Mouse (Mus musculus) layer of hippocampus, adult 2 months (tissue): ENCODE results near the gene Olfr994. TPM values are rescaled to one million over a fixed set of nuclear protein-coding genes. Genes with fewer than 3 reads are reported as not detected.

Source experiments
- DNase-seq, 2 experiments: peaks; one replicate each; pipeline ENCODE4 v3.0.0; 2022; ENCODE audit warnings: low spot score in 2 of 2
- H3K27ac ChIP-seq: fragments of 200-600 bp; 2 replicates; pipeline ENCODE4 v1.8.1; 2022
- H3K4me3 ChIP-seq: fragments of 200-600 bp; 2 replicates; pipeline ENCODE4 v1.8.1; 2022; ENCODE audit warnings: mild to moderate bottlenecking
- CTCF ChIP-seq: fragments of 200-600 bp; conservative IDR thresholded peaks from 2 replicates; pipeline ENCODE4 v1.8.1; 2022; ENCODE audit warnings: antibody characterized with exemption, mild to moderate bottlenecking, moderate library complexity
- long read RNA-seq, 2 experiments: library from polyadenylated mRNA; stranded (forward); transcript quantifications; one replicate each; pipeline ENCODE4 v2.0.0; 2021; ENCODE audit warnings: borderline mapping rate in 2 of 2
- total RNA-seq, 2 experiments: library from RNA; stranded (reverse); gene quantifications; 2 replicates each; pipeline ENCODE4 v1.2.3; 2021

Gene Olfr994
- total RNA-seq: not detected
- long read RNA-seq, experiment 1: 0 reads
- long read RNA-seq, experiment 2: 0 reads

DNA sequence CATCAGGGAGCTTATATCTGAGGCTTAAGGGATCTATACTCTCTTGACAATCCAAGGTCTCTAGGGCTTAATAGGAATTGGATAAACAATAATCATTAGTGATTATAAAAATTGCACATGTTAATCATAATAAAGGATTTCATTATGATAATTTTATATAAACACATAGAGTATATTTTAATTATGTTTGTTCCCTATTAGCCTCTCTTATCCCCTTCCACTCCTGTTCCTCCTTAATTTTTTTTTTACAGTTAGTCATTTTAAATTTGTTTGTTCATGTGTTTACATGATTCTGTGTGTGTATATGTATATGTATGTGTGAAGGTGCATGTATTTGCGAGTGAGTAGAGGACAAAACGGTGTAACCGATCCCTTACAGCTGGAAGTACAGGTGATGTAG is at the start of gene Olfr994:
Olfr994 (minus strand) TSS at position 101 of the 400 bp plus-strand sequence.
- no peak for TF ChIP-seq CTCF
- H3K27ac ChIP-seq: no peak within 1 kb of the TSS
- DNase-seq: no peak
- no peak within 1 kb of the TSS for H3K4me3 ChIP-seq

DNA sequence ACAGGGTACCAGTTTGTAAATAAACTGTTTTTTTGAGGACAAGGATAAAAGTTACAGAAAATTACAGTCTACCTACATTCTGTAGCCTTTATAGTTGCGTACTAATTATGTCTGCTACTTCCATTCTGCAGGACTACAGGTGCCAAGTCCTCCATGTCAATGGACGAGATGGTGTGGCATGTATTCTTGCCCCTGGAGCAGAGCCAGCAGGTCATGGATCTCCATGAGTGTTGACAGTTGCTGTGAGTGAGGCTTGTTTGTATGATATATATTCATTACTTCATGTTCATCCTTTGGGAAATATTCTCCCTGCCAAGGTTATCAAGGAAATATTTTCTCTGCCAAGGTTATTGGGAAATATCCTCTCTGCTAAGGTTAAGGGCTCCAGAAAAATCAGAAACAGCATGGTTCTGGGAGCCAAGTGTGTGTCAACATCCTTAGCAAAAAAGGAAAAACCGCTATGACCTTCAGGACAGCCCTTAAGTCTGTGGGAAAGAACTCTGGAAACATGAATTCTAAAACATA is 30.6 kb upstream of the Olfr994 start:
- TF ChIP-seq CTCF: no peak
- H3K27ac ChIP-seq: no peak overlapping the region
- DNase-seq: no peak
- no peak overlapping the region for H3K4me3 ChIP-seq

DNA sequence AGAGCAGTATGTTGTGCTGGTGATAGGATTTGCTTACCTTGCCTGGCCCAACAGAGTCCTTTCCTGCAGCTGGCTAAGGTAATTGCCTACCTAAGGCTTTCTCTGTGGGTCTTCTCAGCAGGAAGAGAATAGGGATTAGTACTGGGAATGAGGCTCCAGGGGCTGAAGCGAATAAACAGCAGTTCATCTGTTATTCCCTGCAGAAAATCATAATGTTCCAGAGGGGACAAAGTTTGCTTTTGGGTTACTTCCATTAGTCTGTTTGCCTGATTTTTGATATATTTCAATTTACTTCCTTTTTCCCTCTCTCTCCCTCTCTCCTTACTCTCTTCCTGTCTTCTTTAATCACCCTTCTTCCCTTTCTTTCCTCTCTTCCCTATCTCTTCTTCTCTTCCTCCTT is 7.3 kb upstream of the Olfr994 start, which contains the start of gene Olfr995:
Olfr995 (minus strand) TSS at position 101 of the 400 bp plus-strand sequence.
- H3K27ac ChIP-seq: no peak within 1 kb of the TSS
- no peak for TF ChIP-seq CTCF
- no peak within 1 kb of the TSS for H3K4me3 ChIP-seq
- DNase-seq: no peak

DNA sequence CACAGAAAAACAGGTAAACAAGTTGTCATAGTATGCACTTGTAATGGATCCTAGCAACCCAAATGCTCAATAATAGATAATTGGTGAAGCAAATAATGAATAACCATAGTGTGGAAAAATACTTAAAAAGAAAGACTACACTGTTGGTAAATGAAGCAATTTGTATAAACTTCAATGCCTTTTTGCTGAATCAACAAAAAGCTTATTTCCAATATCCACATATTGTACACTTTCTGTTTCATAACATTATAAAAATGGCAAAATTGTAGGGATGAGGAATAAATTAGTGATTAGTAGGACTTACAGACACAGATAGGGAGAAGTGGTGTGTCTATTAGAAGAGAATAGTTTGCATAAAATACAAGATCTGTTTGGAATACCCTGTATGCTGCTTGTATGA is 6.3 kb upstream of the Olfr994 start:
- H3K4me3 ChIP-seq: no peak overlapping the region
- no peak for TF ChIP-seq CTCF
- DNase-seq: no peak
- H3K27ac ChIP-seq: no peak overlapping the region

DNA sequence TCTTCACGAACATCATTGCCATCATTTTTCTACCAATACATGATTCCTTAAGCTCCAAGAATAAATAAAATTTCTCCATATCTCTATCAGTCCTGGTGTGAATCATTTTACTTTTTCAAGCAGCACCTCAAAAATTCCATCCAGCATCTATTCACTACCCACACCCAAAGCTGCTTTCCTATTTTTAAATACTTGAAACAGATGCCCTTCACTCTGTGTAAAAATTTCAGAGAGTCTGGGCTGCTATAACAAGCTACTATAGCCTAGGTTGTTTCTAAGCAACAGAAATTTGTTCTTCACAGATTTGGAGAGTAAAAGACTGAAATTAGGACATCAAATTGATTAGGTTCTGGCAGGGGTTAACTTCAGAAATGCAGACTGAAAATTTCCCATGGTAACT is 10.4 kb downstream of the Olfr994 start:
- Histone ChIP-seq H3K27ac (peak overlapping the region; percentile 87), H3K4me3 (no peak overlapping the region)
- TF ChIP-seq CTCF: no peak
- peak; percentile 17 to 67 for DNase-seq

DNA sequence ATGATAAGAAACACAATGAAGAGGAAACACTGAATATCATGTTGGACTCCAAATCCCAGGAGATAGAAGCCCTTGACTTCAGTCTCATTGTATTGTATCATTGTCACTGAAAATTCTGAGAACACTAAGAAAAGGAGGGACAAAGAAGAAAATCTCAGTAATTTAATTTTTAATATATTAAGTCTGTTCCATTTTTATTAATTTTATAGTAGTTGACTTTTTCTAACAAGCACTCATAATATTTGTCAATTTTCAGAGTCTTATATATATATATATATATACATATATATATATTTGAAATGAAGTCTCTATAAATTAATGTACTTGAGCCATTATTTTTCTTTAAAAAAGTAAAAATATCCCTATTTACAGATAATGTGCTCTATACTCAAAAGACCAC is 21.5 kb downstream of the Olfr994 start, which contains the start of gene Olfr993:
Olfr993 (minus strand) TSS at position 101 of the 400 bp plus-strand sequence.
- Histone ChIP-seq H3K27ac (no peak within 1 kb of the TSS), H3K4me3 (no peak within 1 kb of the TSS)
- TF ChIP-seq CTCF: no peak
- no peak for DNase-seq

DNA sequence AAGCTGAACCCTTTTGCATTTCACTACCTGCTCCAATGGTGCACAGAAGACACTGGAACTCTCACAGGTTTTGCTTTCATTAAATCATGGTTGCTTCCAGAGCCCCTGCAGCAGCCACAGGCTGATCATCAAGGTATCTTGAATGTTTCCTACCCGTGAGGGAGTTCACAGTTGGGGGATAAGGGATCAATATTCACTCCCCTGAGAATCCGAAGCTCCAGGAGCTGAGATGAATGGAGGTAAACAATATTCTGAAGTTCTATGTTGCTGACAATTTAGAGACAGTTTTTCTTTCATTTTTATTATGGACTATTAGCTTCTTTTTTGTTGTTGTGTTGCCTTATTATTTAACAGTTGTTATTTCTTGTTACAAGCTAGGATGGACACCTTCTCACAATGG is 26.9 kb downstream of the Olfr994 start, which contains the start of gene Olfr992:
Olfr992 (minus strand) TSS at position 101 of the 400 bp plus-strand sequence.
- no peak within 1 kb of the TSS for H3K27ac ChIP-seq
- H3K4me3 ChIP-seq: no peak within 1 kb of the TSS
- TF ChIP-seq CTCF: no peak

More for the DNA sequence above, 26.9 kb downstream of the Olfr994 start, which contains the start of gene Olfr992:
- no peak for DNase-seq

Other genes starting within 250 kb of the Olfr994 start
- gene Lrrc55, start 239.3 kb downstream of the Olfr994 start, total RNA-seq: 10 to 100 TPM; 13.3 to 13.7 TPM
- not detected for gene Olfr987, start 97.1 kb downstream of the Olfr994 start, total RNA-seq
- gene Olfr988, start 73.2 kb downstream of the Olfr994 start, total RNA-seq: not detected
- not detected for gene Olfr992, start 27.0 kb downstream of the Olfr994 start, total RNA-seq
- gene Olfr993, start 21.6 kb downstream of the Olfr994 start, total RNA-seq: not detected
- not detected for gene Olfr995, start 7.2 kb upstream of the Olfr994 start, total RNA-seq
- gene 4833423E24Rik, start 82.6 kb upstream of the Olfr994 start, total RNA-seq: under 1 TPM; 0.15 to 0.26 TPM
- gene Olfr996, start 142.8 kb upstream of the Olfr994 start, total RNA-seq: not detected
- not detected for gene Olfr998, start 152.5 kb upstream of the Olfr994 start, total RNA-seq
- gene Olfr1000, start 175.5 kb upstream of the Olfr994 start, total RNA-seq: not detected
- gene Olfr1002, start 214.3 kb upstream of the Olfr994 start, total RNA-seq: not detected
- not detected for gene Olfr154, start 228.0 kb upstream of the Olfr994 start, total RNA-seq
- gene Olfr1006, start 242.3 kb upstream of the Olfr994 start, total RNA-seq: not detected